Mouse (Mus musculus) liver (tissue): ENCODE data around the gene Pcdh8.

Source experiments
- DNase-seq: peaks from one replicate; pipeline ENCODE4 v3.0.0-alpha.2; 2020; ENCODE audit warnings: mixed read lengths

Gene Pcdh8

DNA sequence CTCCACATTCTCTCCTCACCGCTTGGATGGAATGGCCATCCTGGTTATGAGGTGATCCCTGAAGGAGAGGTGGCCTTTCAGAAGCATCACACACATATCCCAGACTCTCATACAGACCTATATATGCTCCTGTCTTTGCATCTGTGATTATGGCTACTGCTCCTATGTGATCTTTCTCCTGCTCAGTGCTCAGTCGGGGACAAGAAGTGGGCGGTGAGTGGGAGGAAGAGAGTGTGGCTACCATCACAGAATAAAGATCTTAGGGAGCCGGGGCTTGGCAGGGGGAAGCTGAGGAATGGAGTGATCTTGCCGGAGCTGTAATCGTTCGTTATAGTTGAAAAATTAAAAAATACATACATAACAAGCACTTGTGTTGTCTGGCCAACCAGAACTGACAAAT lies 17.4 kb downstream of the Pcdh8 start:
- DNase-seq, result no peak

DNA sequence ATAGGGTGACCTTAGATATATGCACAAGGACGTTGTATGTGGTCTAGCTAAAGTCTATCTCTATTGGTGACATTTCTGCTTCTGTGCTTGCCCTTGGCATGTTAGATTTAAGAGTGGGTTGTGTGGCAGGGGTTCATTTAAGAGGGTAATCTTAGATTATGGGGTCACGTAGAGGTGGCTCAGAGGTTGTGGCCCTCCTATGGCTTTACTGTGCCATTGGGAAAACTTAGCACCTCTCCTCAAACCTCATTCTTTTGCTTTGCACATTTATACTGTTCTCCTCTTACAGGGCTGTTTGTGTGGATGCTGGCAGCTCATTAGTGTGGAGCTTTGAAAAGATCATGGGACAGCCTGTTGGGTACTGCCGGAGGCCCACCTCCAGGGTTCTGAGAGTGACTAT lies 30.6 kb downstream of the Pcdh8 start:
- DNase-seq, result no peak

DNA sequence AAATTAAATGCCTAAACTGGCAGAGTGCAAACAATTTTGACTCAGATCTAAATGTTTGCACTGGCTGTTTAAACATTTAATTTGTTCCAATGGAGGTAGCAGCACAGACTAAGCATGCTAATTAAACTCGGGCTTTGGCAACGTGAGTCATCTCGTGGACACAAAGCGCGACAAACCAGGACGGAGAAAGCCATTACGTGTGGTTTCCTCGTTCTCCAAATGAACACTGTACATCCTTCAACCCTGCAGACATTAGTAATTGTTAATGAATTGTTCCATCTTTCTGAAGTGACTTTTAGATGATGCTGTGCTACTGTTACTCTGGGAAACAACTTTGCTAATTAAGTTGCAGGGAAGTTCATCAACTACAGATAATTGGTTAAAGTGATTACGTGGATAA lies 32.7 kb downstream of the Pcdh8 start:
- DNase-seq, result no peak

- no peak for DNase-seq
Measured at GRCm38 (mm10) chr14:79737642-79738379, 33.3 kb downstream of the Pcdh8 start.

DNA sequence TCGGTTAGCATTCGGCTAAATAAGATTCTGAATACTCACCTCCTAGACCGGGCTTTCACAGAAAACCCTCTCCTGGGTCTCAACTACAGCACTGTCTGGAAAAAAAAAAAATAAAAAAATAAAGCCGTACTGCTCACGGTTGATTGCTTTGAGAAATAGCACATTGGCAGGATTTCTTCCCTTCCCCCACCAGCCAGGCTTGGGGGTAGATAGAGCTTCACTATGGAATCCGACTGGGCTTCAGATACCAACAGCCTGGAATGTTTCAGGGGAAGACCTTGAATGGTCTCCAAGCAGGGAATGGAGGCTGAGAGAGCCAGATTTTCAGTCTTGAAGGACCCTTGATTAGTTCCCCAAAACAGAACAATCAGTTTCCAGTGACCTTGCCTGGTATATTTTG lies 34.3 kb downstream of the Pcdh8 start:
- no peak for DNase-seq

DNA sequence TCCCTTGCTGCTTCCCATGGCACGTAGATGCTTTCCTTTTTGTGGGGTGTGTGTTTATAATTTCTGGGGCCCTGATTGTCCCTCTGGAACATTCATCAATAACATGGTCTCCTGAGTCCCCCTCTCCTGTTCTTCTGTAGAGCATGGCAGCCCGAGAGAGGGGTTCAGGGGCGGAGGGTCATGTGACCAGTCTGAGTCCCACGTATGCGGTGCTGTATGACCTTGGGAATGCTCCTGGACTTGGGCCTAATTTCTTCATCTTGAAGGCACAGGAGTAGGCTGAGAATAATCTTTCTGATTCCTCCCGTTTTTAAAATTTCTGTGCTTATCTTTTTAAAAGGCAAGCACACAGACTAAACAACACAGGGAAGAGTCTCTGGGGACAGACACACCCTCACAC lies 37.6 kb downstream of the Pcdh8 start:
- DNase-seq, result no peak

DNA sequence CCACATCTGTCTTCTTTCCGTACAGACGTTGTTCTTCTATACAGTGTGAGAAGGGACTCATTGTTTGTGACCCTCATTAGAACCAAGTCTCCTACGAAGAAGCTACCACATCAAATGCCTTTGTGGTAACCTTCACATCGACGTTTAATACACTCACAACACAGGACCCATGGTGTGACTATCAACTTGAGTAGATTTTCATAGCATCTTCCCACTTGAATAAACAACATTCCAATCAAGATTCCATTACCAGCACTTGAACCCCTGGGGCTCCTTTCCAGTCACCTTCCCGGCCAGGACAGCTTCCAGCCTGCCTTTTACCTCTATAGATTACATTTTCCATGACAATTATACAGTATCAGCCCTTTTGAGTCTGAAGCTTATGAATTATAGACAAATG lies 42.3 kb downstream of the Pcdh8 start:
- DNase-seq, result no peak

DNA sequence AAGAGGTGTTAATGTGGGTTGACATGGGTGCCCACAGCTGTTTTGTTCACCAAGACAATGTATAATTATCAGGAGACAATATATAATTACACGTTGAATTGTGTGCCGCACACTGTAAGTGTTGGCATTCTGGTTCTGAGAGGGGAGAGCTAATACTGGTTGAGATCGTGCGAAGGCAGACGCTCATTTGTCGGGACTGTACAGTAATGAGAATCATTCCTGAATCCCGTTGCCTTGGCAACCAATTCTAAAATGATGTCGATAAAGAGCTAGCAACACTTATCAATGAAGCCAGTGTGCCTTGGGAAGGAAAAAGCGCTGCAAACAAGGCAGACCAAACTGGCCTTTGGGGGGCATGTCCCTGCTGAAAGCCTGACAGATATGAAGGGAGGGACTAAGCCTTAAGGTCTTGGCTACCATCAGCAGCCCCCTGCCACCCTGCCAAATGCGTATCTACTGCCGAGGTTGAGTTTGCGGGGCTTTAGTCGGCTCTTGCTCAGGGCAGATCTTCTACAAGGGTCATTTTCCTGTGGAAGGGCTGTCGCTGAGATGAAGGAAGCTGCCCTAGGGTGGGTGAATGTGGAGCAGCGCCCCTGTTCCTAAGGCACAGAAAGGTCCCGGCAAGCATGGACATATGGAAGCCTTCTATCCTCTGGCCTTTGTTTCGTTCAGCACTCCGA lies 47.0 kb downstream of the Pcdh8 start:
- no peak for DNase-seq

GRCm38 (mm10) chr14:79722228-79722627 lies 48.9 kb downstream of the Pcdh8 start:
- no peak for DNase-seq
